Mouse (Mus musculus) frontal cortex, adult 2 months (tissue): ENCODE measurements around the gene Wdr64. TPM values are rescaled to one million over a fixed set of nuclear protein-coding genes. Genes with fewer than 3 reads are reported as not detected.

ENCODE experiments used
- DNase-seq, 2 experiments: peaks; one replicate each; pipeline ENCODE4 v3.0.0; 2022; ENCODE audit warnings: low spot score in 1 of 2; ENCODE audit errors: extremely low spot score in 1 of 2
- polyA plus RNA-seq: library from polyadenylated mRNA; depleted of rRNA; stranded (reverse); fragments of >200 nt; gene quantifications from 2 replicates; pipeline ENCODE4 v1.2.3, GENCODE M21; 2012; rRNA removed

The Wdr64 gene
- polyA plus RNA-seq, 1 experiment, result 0.04 TPM

- no peak for DNase-seq
These were observed 14.0 kb downstream of the Wdr64 start for GRCm38 (mm10) chr1:175712338-175712909.

GRCm38 (mm10) chr1:175716832-175717231 is 18.4 kb downstream of the Wdr64 start:
- no peak for DNase-seq

DNA sequence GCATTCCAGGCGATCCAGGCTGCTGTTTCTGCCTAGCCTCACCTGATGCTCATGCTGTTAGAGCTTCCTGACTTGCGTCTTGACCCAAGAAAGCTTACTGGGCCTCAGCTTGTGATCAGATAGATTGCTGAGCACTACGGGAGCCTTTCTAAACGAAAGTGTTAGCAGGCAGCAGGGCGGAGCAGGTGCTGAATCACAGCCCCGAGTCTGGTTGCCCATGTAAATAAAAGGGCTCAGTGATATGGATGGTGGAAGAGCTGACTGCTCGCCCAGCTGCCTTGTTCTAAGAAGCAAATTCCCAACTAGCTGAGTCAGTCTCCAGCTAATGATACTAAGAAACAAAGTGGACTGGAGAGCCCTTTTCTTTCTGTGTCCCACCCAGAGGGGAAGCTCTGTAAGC is 27.4 kb downstream of the Wdr64 start:
- DNase-seq, result no peak

DNA sequence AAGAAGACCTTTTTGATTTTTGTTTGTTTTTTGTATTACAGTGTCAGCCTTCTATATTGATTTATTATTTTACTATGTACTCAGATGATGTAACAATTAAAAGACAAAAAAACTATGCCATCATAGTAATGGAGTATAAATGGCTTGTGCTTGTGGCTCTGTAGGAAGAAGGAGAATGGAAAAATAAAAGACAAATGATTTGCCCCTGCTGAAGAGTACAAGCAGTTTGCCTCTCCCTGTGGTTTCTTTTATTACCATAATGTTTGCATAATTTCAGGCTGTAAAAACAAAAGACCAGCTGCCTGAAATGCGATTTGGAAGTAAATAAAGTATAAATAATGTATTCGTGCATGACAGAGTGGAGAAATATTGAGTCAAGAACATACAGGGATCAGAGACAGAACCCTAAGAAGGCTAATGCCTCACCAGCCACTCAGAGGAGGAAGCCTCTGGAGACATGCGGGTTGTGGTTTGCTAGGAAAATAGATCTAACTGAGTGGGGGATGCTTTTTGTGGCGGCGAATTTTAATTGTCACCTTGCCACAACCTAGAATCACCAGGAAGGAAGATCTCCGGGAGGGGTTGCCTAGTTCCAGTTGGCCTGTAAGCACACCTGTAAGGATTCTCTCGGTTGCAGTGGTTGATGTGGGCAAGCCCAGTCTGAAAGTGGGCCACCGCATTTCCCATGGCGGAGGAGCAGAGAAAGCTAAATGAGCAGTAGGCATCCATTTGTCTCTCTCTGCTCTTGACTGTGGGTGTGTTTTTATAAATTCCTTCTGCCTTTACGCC is 56.4 kb downstream of the Wdr64 start:
- DNase-seq, result no peak

GRCm38 (mm10) chr1:175794668-175795067 is 96.3 kb downstream of the Wdr64 start:
- no peak for DNase-seq

GRCm38 (mm10) chr1:175808356-175808755 is 110.0 kb downstream of the Wdr64 start:
- DNase-seq, result no peak

GRCm38 (mm10) chr1:175811625-175812024 is 113.2 kb downstream of the Wdr64 start:
- DNase-seq, result no peak

GRCm38 (mm10) chr1:175823815-175824438 is 125.5 kb downstream of the Wdr64 start:
- peak in 1 of 2 experiments; percentile 17 for DNase-seq

DNA sequence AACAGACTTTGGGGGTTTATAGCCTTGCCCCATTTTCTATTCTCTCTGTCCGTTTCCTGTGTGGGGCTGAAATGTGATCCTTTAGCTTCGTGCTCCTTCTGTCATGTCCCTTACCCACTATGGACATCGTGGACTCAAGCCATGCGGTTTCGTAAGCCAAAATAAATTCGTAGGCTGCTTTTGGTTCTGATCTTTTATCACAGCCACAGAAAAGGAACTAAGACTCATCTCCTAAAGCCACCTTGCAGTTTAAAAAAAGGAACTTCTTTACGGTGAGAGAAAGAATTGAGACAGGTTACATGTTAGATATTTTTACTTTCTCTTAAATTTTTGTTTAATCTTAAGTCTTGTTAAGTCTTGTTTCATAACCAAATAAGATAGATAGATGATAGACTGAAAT is 130.1 kb downstream of the Wdr64 start:
- no peak for DNase-seq

DNA sequence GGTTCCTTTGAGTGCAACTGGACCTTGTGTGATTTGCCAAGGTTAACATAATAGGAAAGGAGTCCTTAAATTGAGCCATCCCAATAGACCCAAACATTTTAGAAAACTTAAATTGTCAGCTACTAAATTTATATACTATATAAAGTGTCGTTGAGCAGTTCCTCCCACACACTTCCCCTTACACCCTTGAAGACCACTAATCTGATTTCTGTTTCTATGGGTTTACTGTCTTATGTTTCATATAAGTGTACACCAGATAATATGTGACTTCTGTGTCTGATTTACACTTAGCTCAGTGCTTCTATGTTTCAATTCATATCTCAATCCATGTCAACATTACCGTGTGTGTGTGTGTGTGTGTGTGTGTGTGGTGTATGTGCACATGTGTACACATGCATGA is 130.8 kb downstream of the Wdr64 start:
- DNase-seq, result no peak

DNA sequence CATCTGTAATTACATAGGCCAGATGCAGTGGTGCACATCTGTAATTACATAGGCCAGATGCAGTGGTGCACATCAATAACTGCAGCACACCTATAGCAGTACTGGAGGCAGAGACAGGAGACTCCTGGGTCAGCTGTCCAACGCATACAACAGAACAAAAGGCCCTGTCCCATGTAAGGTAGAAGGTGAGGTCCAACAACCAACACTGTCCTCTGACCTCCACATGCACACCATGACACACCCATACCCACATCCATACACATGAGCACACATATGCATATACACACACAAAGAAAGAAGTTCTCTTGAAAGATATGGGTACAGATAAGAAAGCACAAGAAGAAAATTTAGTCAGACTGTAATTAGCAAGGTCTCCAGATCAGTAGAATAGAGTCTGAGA is 157.1 kb downstream of the Wdr64 start:
- no peak for DNase-seq

Other genes with a start within 250 kb of the Wdr64 start
- 67.3 and 71.4 TPM in 2 replicates for gene Rgs7, start 206.1 kb upstream of the Wdr64 start, polyA plus RNA-seq
- 0.13 and 0.16 TPM in 2 replicates for gene Kmo, start 78.2 kb upstream of the Wdr64 start, polyA plus RNA-seq
- 102 and 108 TPM in 2 replicates for gene Fh1, start 73.0 kb upstream of the Wdr64 start, polyA plus RNA-seq
- gene Opn3, start 5.8 kb upstream of the Wdr64 start, polyA plus RNA-seq, result 6.5 and 6.8 TPM in 2 replicates
- gene Chml, start 5.7 kb upstream of the Wdr64 start, polyA plus RNA-seq, result 4.2 and 4.6 TPM in 2 replicates
- 0.36 and 0.62 TPM in 2 replicates for gene Exo1, start 182.0 kb downstream of the Wdr64 start, polyA plus RNA-seq
- not detected in 2 replicates for gene Gm38100, start 221.7 kb downstream of the Wdr64 start, polyA plus RNA-seq